Mouse (Mus musculus): ENCODE measurements around the gene Mpped2. TPM values are rescaled to one million over a fixed set of nuclear protein-coding genes. Genes with fewer than 3 reads are reported as not detected.

Mpped2 gene
- polyA plus RNA-seq, 1 experiment from 2014 or later: 72.3 TPM

- WGBS: 82% methylated on average over 5 of the region's 5 CpGs
- no peak overlapping the region for H3K4me2 ChIP-seq
- H3K4me1 ChIP-seq: peaks cover 15% of the 10 kb centered on the region
- no peak overlapping the region for H3K9ac ChIP-seq
- no peak overlapping the region for H3K27ac ChIP-seq (replicated peaks)
- no peaks in the 10 kb centered on the region for H3K9me3 ChIP-seq
- no peaks in the 10 kb centered on the region for H3K27me3 ChIP-seq (replicated peaks)
- no peak for ATAC-seq (ENCODE audit: extremely low read depth, insufficient number of reproducible peaks, low FRiP score, low TSS enrichment)
- H3K4me3 ChIP-seq: no peak overlapping the region
- H3K36me3 ChIP-seq: peaks cover 48% of the 10 kb centered on the region
These were observed 12.6 kb downstream of the Mpped2 start for GRCm38 (mm10) chr2:106705664-106706063.

- Histone ChIP-seq H3K9me3 (no peaks in the 10 kb centered on the region), H3K27ac (replicated peaks) (no peak overlapping the region), H3K4me1 (peaks cover 26% of the 10 kb centered on the region), H3K27me3 (replicated peaks) (no peaks in the 10 kb centered on the region), H3K9ac (no peak overlapping the region), H3K36me3 (peaks cover 39% of the 10 kb centered on the region), H3K4me2 (no peak overlapping the region), H3K4me3 (no peak overlapping the region)
- no peak for ATAC-seq (ENCODE audit: extremely low read depth, insufficient number of reproducible peaks, low FRiP score, low TSS enrichment)
- WGBS: 82% methylated on average over 2 of the region's 2 CpGs
These were observed 14.1 kb downstream of the Mpped2 start for GRCm38 (mm10) chr2:106707136-106707535.

DNA sequence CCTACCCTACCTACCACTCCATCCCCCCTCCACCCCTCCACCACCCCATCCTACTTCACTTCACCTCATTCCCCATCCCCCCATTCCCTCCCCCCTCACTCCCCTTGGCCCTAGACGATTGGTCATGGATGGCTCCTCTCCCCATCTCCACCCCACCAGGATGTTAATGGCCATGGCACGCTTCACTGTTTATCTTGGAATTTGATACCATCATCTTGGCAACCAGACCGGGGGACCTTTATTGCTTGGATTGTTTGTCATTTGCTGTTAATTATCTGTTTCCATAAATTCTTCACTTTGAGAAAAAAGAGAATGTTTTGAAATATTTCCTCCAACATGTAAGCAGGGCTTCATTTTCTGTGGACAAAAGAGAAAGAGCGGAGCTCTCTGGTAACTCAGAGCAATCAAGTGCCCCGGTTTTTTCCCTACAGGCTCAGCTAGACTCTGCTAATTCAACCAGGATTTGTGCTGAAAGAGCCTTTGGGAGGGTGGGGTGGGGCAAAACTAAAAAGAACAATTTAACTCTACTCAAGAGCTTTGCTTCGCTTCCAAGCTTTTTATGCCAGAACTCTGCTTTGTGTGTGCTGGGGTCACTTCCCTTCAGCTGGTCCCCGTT is 17.9 kb downstream of the Mpped2 start:
- Histone ChIP-seq H3K9ac (no peak overlapping the region), H3K27ac (replicated peaks) (no peak overlapping the region), H3K4me3 (no peak overlapping the region), H3K9me3 (no peaks in the 10 kb centered on the region), H3K4me1 (peaks cover 26% of the 10 kb centered on the region), H3K27me3 (replicated peaks) (no peaks in the 10 kb centered on the region), H3K4me2 (no peak overlapping the region), H3K36me3 (peaks cover 16% of the 10 kb centered on the region; the same call in 1 of the 2 replicates)
- 39% methylated on average over 7 of the region's 7 CpGs for WGBS
- ATAC-seq (ENCODE audit: extremely low read depth, insufficient number of reproducible peaks, low FRiP score, low TSS enrichment): no peak

DNA sequence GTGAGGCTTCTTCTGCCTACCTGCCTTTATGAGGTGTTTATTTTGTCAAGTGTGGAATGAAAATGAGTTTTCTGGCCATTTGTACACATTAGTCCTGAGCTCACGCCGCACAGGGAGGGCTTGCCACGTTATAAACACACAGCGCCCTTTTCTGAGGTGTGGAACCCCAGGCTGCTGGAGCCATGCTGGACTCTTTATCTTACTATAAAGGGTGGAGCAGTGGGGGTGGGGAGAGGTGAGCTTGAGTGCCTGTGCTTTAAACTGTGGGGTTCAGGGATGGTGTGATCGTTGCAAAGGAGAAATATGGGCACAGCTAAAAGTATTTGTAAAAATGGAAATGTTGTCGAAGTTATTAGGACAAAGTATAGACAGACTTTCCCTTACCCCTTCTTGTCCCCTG is 18.4 kb downstream of the Mpped2 start:
- no peak overlapping the region for H3K4me2 ChIP-seq
- no peak overlapping the region for H3K9ac ChIP-seq
- ATAC-seq (ENCODE audit: extremely low read depth, insufficient number of reproducible peaks, low FRiP score, low TSS enrichment): no peak

DNA sequence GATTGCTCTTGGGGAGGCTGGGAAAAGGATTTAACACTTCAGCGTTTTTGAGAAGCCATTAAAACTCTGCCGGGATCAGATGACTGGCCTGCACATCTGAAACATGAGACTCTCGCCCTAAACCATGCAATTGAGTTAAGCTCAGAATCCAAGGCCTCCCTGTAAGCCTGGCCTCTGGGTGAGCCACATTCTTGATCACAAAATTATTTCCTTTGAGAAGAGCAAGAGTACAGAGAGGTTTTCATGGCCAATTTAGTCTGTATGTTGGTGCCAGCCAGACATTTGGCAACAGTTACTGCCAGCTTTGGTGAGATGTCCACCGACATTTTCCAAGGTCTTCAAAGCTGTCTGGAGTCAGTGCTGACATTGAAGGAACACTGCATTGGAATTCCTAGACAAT is 20.1 kb downstream of the Mpped2 start:
- H3K4me2 ChIP-seq: no peak overlapping the region
- ATAC-seq (ENCODE audit: extremely low read depth, insufficient number of reproducible peaks, low FRiP score, low TSS enrichment): no peak
- H3K27me3 ChIP-seq (replicated peaks): no peaks in the 10 kb centered on the region
- H3K27ac ChIP-seq (replicated peaks): no peak overlapping the region
- H3K36me3 ChIP-seq: peaks cover 12% of the 10 kb centered on the region; the same call in 1 of the 2 replicates
- H3K9ac ChIP-seq: no peak overlapping the region
- WGBS: 33% methylated on average over 4 of the region's 4 CpGs
- H3K4me3 ChIP-seq: no peak overlapping the region
- no peaks in the 10 kb centered on the region for H3K9me3 ChIP-seq
- peaks cover 26% of the 10 kb centered on the region for H3K4me1 ChIP-seq

More for the DNA sequence above, 18.4 kb downstream of the Mpped2 start:
- peaks cover 26% of the 10 kb centered on the region for H3K4me1 ChIP-seq
- H3K9me3 ChIP-seq: no peaks in the 10 kb centered on the region
- H3K27ac ChIP-seq (replicated peaks): 0 out of 2 replicates have a peak overlapping the region, but pooled peaks have one; percentile 20
- H3K4me3 ChIP-seq: no peak overlapping the region
- H3K27me3 ChIP-seq (replicated peaks): no peaks in the 10 kb centered on the region
- 66% methylated on average over 6 of the region's 6 CpGs for WGBS
- H3K36me3 ChIP-seq: peaks cover 16% of the 10 kb centered on the region; the same call in 1 of the 2 replicates

- Histone ChIP-seq H3K4me1 (peaks cover 50% of the 10 kb centered on the region), H3K36me3 (peaks cover 4% of the 10 kb centered on the region; the same call in 1 of the 2 replicates), H3K27me3 (replicated peaks) (no peaks in the 10 kb centered on the region), H3K9me3 (no peaks in the 10 kb centered on the region), H3K4me3 (no peak overlapping the region), H3K9ac (no peak overlapping the region), H3K4me2 (no peak overlapping the region), H3K27ac (replicated peaks) (no peak overlapping the region)
- ATAC-seq (ENCODE audit: extremely low read depth, insufficient number of reproducible peaks, low FRiP score, low TSS enrichment): no peak
- WGBS: 86% methylated on average over 10 of the region's 10 CpGs
These were observed 22.8 kb downstream of the Mpped2 start for GRCm38 (mm10) chr2:106715674-106716364.

DNA sequence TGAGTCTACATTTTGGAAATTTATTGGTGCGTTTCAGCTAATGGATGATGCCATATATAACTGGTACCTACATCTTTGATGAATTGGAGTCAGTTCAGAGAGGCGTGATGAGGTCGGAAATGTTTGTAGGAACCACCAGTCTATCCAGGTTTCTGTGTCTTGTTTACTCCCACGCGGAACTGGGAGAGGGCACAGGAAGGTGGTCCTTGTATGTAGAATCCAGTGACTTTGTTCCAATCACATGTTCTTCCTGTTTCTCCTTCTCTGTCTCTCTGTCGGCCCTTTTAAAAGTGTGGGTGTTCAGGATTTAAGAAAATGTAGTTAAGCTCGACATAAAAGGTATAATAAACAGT is 23.3 kb downstream of the Mpped2 start:
- WGBS: 71% methylated on average over 7 of the region's 7 CpGs
- Histone ChIP-seq H3K27ac (replicated peaks) (no peak overlapping the region), H3K9ac (no peak overlapping the region), H3K9me3 (no peaks in the 10 kb centered on the region), H3K27me3 (replicated peaks) (no peaks in the 10 kb centered on the region), H3K4me3 (no peak overlapping the region), H3K4me1 (peaks cover 50% of the 10 kb centered on the region), H3K36me3 (peaks cover 4% of the 10 kb centered on the region; the same call in 1 of the 2 replicates), H3K4me2 (no peak overlapping the region)
- no peak for ATAC-seq (ENCODE audit: extremely low read depth, insufficient number of reproducible peaks, low FRiP score, low TSS enrichment)

- H3K27me3 ChIP-seq (replicated peaks): no peaks in the 10 kb centered on the region
- WGBS: 68% methylated on average over 5 of the region's 5 CpGs
- no peak for ATAC-seq (ENCODE audit: extremely low read depth, insufficient number of reproducible peaks, low FRiP score, low TSS enrichment)
- H3K9me3 ChIP-seq: no peaks in the 10 kb centered on the region
- H3K9ac ChIP-seq: no peak overlapping the region
- no peak overlapping the region for H3K4me3 ChIP-seq
- no peak overlapping the region for H3K4me2 ChIP-seq
- no peaks in the 10 kb centered on the region; the same call in 1 of the 2 replicates for H3K36me3 ChIP-seq
- no peak overlapping the region for H3K27ac ChIP-seq (replicated peaks)
- peaks cover 46% of the 10 kb centered on the region for H3K4me1 ChIP-seq
These were observed 25.8 kb downstream of the Mpped2 start for GRCm38 (mm10) chr2:106718888-106719287.

DNA sequence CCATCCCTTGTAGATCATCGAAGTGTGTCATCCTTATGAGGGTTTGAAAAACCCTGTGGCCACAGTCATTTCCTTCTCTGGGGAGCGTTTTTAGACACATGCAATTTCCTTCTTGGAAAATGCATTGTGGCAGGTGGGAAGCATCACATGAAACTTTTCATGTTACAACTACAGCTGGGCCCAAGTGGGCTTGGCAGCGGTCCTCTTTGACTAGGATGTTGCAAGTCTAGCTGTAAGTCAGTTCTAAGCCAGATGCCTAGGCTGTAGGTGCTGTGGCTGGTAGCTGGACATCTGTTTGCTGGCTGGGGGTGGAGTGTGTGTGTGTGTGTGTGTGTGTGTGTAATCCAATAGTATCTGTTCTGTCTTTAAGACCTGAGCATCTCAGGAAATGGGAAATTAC is 26.4 kb downstream of the Mpped2 start:
- WGBS: 86% methylated on average over 3 of the region's 3 CpGs
- no peak for ATAC-seq (ENCODE audit: extremely low read depth, insufficient number of reproducible peaks, low FRiP score, low TSS enrichment)
- H3K27ac ChIP-seq (replicated peaks): no peak overlapping the region

GRCm38 (mm10) chr2:106720644-106721043 is 27.6 kb downstream of the Mpped2 start:
- no peak overlapping the region for H3K27ac ChIP-seq (replicated peaks)

More for the DNA sequence above, 26.4 kb downstream of the Mpped2 start:
- Histone ChIP-seq H3K9ac (no peak overlapping the region), H3K27me3 (replicated peaks) (no peaks in the 10 kb centered on the region), H3K9me3 (no peaks in the 10 kb centered on the region), H3K4me3 (no peak overlapping the region), H3K36me3 (no peaks in the 10 kb centered on the region; the same call in 1 of the 2 replicates), H3K4me2 (no peak overlapping the region), H3K4me1 (peaks cover 46% of the 10 kb centered on the region)

GRCm38 (mm10) chr2:106722020-106722419 is 29.0 kb downstream of the Mpped2 start:
- peaks cover 46% of the 10 kb centered on the region for H3K4me1 ChIP-seq
- H3K4me3 ChIP-seq: no peak overlapping the region
- peaks cover 20% of the 10 kb centered on the region for H3K36me3 ChIP-seq
- ATAC-seq (ENCODE audit: extremely low read depth, insufficient number of reproducible peaks, low FRiP score, low TSS enrichment): no peak
- no peaks in the 10 kb centered on the region for H3K9me3 ChIP-seq
- no peak overlapping the region for H3K4me2 ChIP-seq
- no peak overlapping the region for H3K27ac ChIP-seq (replicated peaks)
- H3K9ac ChIP-seq: no peak overlapping the region
- no peaks in the 10 kb centered on the region for H3K27me3 ChIP-seq (replicated peaks)
- 85% methylated on average over 4 of the region's 4 CpGs for WGBS

More at GRCm38 (mm10) chr2:106720644-106721043, 27.6 kb downstream of the Mpped2 start:
- H3K4me2 ChIP-seq: 0 out of 2 replicates have a peak overlapping the region, but pooled peaks have one; percentile 2
- ATAC-seq (ENCODE audit: extremely low read depth, insufficient number of reproducible peaks, low FRiP score, low TSS enrichment): no peak
- H3K4me3 ChIP-seq: no peak overlapping the region
- H3K9me3 ChIP-seq: no peaks in the 10 kb centered on the region
- peaks cover 46% of the 10 kb centered on the region for H3K4me1 ChIP-seq
- H3K9ac ChIP-seq: no peak overlapping the region
- WGBS: 45% methylated on average over 5 of the region's 5 CpGs
- H3K27me3 ChIP-seq (replicated peaks): no peaks in the 10 kb centered on the region
- peaks cover 7% of the 10 kb centered on the region for H3K36me3 ChIP-seq

All from heart, embryonic 13.5 days (tissue).